Mouse (Mus musculus): ENCODE measurements at regions not wholly inside any gene's neighbourhood (a gene's known extent, or its start where the extent isn't known, plus 50 kb on each side); places are given as distances from the start of the nearest gene placed in this dataset.
A peak's percentile ranks its signal among the peaks of the same experiment; 100 is the strongest.

- TF ChIP-seq CTCF (IDR thresholded peaks at IDR 0.05), result no peak
- intact Hi-C loops (cut with DNase I), result no loop called here
- H3K4me3 ChIP-seq, result no peak overlapping the region
- no peak for DNase-seq (ENCODE audit: extremely low spot score in 1 of 2, low spot score in 2 of 2)
- no peak overlapping the region for H3K27ac ChIP-seq
These were observed 166.8 kb upstream of the Epha7 start for GRCm38 (mm10) chr4:28646154-28646553.

- no peak for TF ChIP-seq CTCF (IDR thresholded peaks at IDR 0.05)
- intact Hi-C loops (cut with DNase I), result no loop called here
- Histone ChIP-seq H3K4me3 (no peak overlapping the region), H3K27ac (no peak overlapping the region)
- DNase-seq (ENCODE audit: extremely low spot score in 1 of 2, low spot score in 2 of 2), result no peak
These were observed 153.5 kb upstream of the Epha7 start for GRCm38 (mm10) chr4:28659478-28659877.

- TF ChIP-seq CTCF (IDR thresholded peaks at IDR 0.05), result no peak
- H3K4me3 ChIP-seq, result no peak overlapping the region
- H3K27ac ChIP-seq, result peak overlapping the region; percentile 73
- intact Hi-C loops (cut with DNase I), result no loop called here
- no peak for DNase-seq (ENCODE audit: extremely low spot score in 1 of 2, low spot score in 2 of 2)
These were observed 114.8 kb upstream of the Epha7 start for GRCm38 (mm10) chr4:28698171-28698570.

GRCm38 (mm10) chr4:28700481-28700880 is 112.5 kb upstream of the Epha7 start:
- peak; percentile 25 to 38 for DNase-seq (ENCODE audit: extremely low spot score in 1 of 2, low spot score in 2 of 2)
- intact Hi-C loops (cut with DNase I), result loop anchor here (1.0 to 10.0 kb wide), 2 partner anchors 401 to 706 kb away; no protein-coding TSS in a partner anchor
- H3K27ac ChIP-seq, result peak overlapping the region; percentile 47; the same call in 1 of the 2 replicates
- TF ChIP-seq CTCF (IDR thresholded peaks at IDR 0.05), result no peak
- H3K4me3 ChIP-seq, result no peak overlapping the region

GRCm38 (mm10) chr4:28703356-28703755 is 109.6 kb upstream of the Epha7 start:
- intact Hi-C loops (cut with DNase I), result loop anchor here (10.0 kb wide), 1 partner anchor 709 kb away; no protein-coding TSS in a partner anchor
- no peak for TF ChIP-seq CTCF (IDR thresholded peaks at IDR 0.05)
- Histone ChIP-seq H3K27ac (no peak overlapping the region), H3K4me3 (no peak overlapping the region)
- DNase-seq (ENCODE audit: extremely low spot score in 1 of 2, low spot score in 2 of 2), result no peak

Data from left cerebral cortex, adult 2 months (tissue).